Mouse (Mus musculus) neutrophil, adult 83 days (primary cell): Measurements from ENCODE around the gene Runx1. TPM values are rescaled to one million over a fixed set of nuclear protein-coding genes. Genes with fewer than 3 reads are reported as not detected.

Experiments used
- total RNA-seq, 2 experiments: library from RNA; stranded (reverse); gene quantifications; one replicate each; pipeline ENCODE4 v1.2.4; 2023

The Runx1 gene
- 100 to 1,000 TPM; 129 to 144 TPM for total RNA-seq

GRCm38 (mm10) chr16:92825908-92826650 is at the start of gene Runx1:
TSS of gene Runx1 (minus strand) at chr16:92826149.

